Mouse (Mus musculus) intestine, postnatal 0 days (tissue): ENCODE measurements around the gene Ppp1r16b. TPM values are rescaled to one million over a fixed set of nuclear protein-coding genes. Genes with fewer than 3 reads are reported as not detected.
A peak's percentile ranks its signal among the peaks of the same experiment; 100 is the strongest.

ENCODE experiments used
- ATAC-seq: fragments of 200-750 bp; cut with Nextera tagmentation; 2 replicates; pipeline ENCODE4 v1.8.0; 2017; ENCODE audit warnings: mild to moderate bottlenecking, moderate TSS enrichment, moderate library complexity
- H3K27ac ChIP-seq: fragments of 300-500 bp; sonication (generic); 2 replicates; pipeline ENCODE4 v1.5.1; 2014; ENCODE audit warnings: mild to moderate bottlenecking, low read depth, low read length, moderate library complexity
- H3K27me3 ChIP-seq: fragments of 300-500 bp; sonication (generic); replicated peaks from 2 replicates; pipeline ENCODE4 v1.6.1; 2014; ENCODE audit warnings: low read length, mixed read lengths; ENCODE audit not compliant: control insufficient read depth, insufficient read depth
- H3K36me3 ChIP-seq: fragments of 300-500 bp; sonication (generic); 2 replicates; pipeline ENCODE4 v1.6.1; 2014; ENCODE audit warnings: mild to moderate bottlenecking, moderate library complexity; ENCODE audit not compliant: control insufficient read depth, insufficient read depth
- H3K4me1 ChIP-seq: fragments of 300-500 bp; sonication (generic); replicated peaks from 2 replicates; pipeline ENCODE4 v1.6.1; 2014; ENCODE audit warnings: antibody characterized with exemption, low read length, mixed read lengths; ENCODE audit not compliant: control insufficient read depth, insufficient read depth
- H3K4me2 ChIP-seq: fragments of 300-500 bp; sonication (generic); replicated peaks from 2 replicates; pipeline ENCODE4 v1.6.1; 2014; ENCODE audit warnings: low read depth, mild to moderate bottlenecking, moderate library complexity
- H3K4me3 ChIP-seq: fragments of 300-500 bp; sonication (generic); 2 replicates; pipeline ENCODE4 v1.5.1; 2014; ENCODE audit warnings: low read depth, low read length
- H3K9ac ChIP-seq: fragments of 300-500 bp; sonication (generic); 2 replicates; pipeline ENCODE4 v1.6.1; 2014; ENCODE audit warnings: mild to moderate bottlenecking, low read depth, low read length
- H3K9me3 ChIP-seq: fragments of 300-500 bp; sonication (generic); 2 replicates; pipeline ENCODE4 v1.6.1; 2016; ENCODE audit warnings: mixed run types; ENCODE audit not compliant: control insufficient read depth
- CTCF ChIP-seq: sonication (generic); IDR thresholded peaks from 2 replicates; pipeline ENCODE4 v1.5.1; 2016; ENCODE audit warnings: low read depth, mild to moderate bottlenecking, control low read depth, antibody characterized with exemption, moderate library complexity
- WGBS: fragments of 180-500 bp; shearing (Covaris S2); extraction: QIAGEN DNeasy Blood & Tissue Kit; methylation state at CpG from one replicate; pipeline ENCODE4 v1.1.7; 2014; 5-methylcytosine and 5-hydroxymethylcytosine counted together
- polyA plus RNA-seq: library from polyadenylated mRNA; unstranded; fragments of >200 nt; fragmentation: Nextera tagmentation; extraction: Ambion mirVana; gene quantifications from 2 replicates; pipeline ENCODE4 v1.2.1, GENCODE M21; 2015

Ppp1r16b gene
- polyA plus RNA-seq, 1 experiment from 2014 or later, result 3.3 TPM

- Histone ChIP-seq H3K27ac (no peak overlapping the region), H3K4me1 (peaks cover 14% of the 10 kb centered on the region), H3K27me3 (no peaks in the 10 kb centered on the region), H3K9me3 (no peaks in the 10 kb centered on the region), H3K4me2 (no peak overlapping the region), H3K9ac (no peak overlapping the region), H3K4me3 (no peak overlapping the region), H3K36me3 (no peaks in the 10 kb centered on the region)
- no peak for ATAC-seq
- 86% methylated on average over 13 of the region's 13 CpGs for WGBS
- no peak for TF ChIP-seq CTCF
Observed at GRCm38 (mm10) chr2:158772808-158773207, 107.6 kb downstream of the Ppp1r16b start.

- Histone ChIP-seq H3K27ac (no peak overlapping the region), H3K9me3 (no peaks in the 10 kb centered on the region), H3K4me2 (no peak overlapping the region), H3K36me3 (peaks cover 6% of the 10 kb centered on the region; the same call in 1 of the 2 replicates), H3K9ac (no peak overlapping the region), H3K4me1 (peaks cover 17% of the 10 kb centered on the region), H3K27me3 (no peaks in the 10 kb centered on the region), H3K4me3 (no peak overlapping the region)
- no peak for ATAC-seq
- no peak for TF ChIP-seq CTCF
- WGBS, result 47% methylated on average over 8 of the region's 8 CpGs
Observed at GRCm38 (mm10) chr2:158774886-158775285, 109.7 kb downstream of the Ppp1r16b start.

DNA sequence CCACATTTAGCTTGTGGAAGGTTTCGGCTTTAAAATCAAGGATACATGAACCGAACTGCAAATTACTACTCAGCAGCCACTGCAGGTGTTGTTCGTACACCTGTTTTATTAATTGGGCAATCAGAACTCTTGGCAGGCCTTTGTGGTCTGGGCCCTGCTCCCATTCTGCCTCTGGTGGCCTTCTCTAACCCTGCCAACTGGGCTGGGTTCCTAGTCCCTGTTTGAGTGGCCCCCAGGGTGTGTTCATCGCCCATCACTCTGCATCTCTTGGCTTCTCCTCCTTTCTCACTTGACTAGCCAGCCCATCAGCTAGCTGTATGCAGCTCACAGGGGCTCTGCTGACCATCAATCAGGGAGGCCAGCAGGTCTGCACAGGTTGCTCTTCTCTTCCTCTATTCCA is 111.5 kb downstream of the Ppp1r16b start:
- Histone ChIP-seq H3K27ac (no peak overlapping the region), H3K9me3 (no peaks in the 10 kb centered on the region), H3K4me1 (peaks cover 12% of the 10 kb centered on the region; the same call in 1 of the 2 replicates), H3K36me3 (peaks cover 21% of the 10 kb centered on the region), H3K27me3 (no peaks in the 10 kb centered on the region), H3K4me3 (no peak overlapping the region), H3K4me2 (no peak overlapping the region), H3K9ac (no peak overlapping the region)
- 84% methylated on average over 4 of the region's 4 CpGs for WGBS
- TF ChIP-seq CTCF, result no peak
- ATAC-seq, result no peak

GRCm38 (mm10) chr2:158777490-158777889 is 112.3 kb downstream of the Ppp1r16b start:
- no peak for ATAC-seq
- H3K36me3 ChIP-seq, result peaks cover 25% of the 10 kb centered on the region
- H3K9me3 ChIP-seq, result no peaks in the 10 kb centered on the region
- peaks cover 12% of the 10 kb centered on the region; the same call in 1 of the 2 replicates for H3K4me1 ChIP-seq
- WGBS, result 31% methylated on average over 6 of the region's 6 CpGs
- H3K27ac ChIP-seq, result peak overlapping the region; percentile 28; the same call in 1 of the 2 replicates
- no peak for TF ChIP-seq CTCF
- 0 out of 2 replicates have a peak overlapping the region, but pooled peaks have one; percentile 3 for H3K9ac ChIP-seq
- 0 out of 2 replicates have a peak overlapping the region, but pooled peaks have one; percentile 24 for H3K4me2 ChIP-seq
- H3K4me3 ChIP-seq, result no peak overlapping the region
- H3K27me3 ChIP-seq, result no peaks in the 10 kb centered on the region

DNA sequence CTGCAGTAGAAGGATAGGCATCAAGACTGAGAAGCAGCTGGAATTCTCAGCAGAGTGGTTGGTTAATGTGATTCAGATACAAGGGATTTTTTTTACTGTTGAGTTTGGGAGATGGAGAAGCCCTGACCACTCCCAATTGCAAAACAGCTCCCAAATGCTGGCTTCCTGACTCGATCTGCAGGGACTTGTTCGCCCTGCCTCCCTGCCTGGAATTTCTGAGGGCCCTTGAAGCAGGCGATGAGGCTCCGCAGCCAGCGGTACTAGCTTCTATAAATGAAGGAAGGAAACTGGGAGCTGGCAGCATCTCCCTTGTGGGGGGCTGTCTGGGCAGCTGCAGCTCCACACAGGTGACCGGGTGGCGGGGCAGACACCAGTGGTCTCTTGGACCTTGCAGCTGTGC is 113.2 kb downstream of the Ppp1r16b start:
- Histone ChIP-seq H3K27me3 (no peaks in the 10 kb centered on the region), H3K9ac (no peak overlapping the region), H3K27ac (no peak overlapping the region), H3K4me1 (peaks cover 12% of the 10 kb centered on the region; the same call in 1 of the 2 replicates), H3K9me3 (no peaks in the 10 kb centered on the region), H3K4me2 (no peak overlapping the region), H3K36me3 (peaks cover 25% of the 10 kb centered on the region), H3K4me3 (no peak overlapping the region)
- 70% methylated on average over 7 of the region's 7 CpGs for WGBS
- TF ChIP-seq CTCF, result no peak
- ATAC-seq, result no peak

- Histone ChIP-seq H3K4me1 (0 out of 2 replicates have a peak, but pooled peaks cover 8% of the 10 kb centered on the region), H3K27me3 (no peaks in the 10 kb centered on the region), H3K4me2 (no peak overlapping the region), H3K27ac (no peak overlapping the region; the same call in 1 of the 2 replicates), H3K4me3 (no peak overlapping the region), H3K9ac (no peak overlapping the region), H3K36me3 (peaks cover 44% of the 10 kb centered on the region), H3K9me3 (no peaks in the 10 kb centered on the region)
- TF ChIP-seq CTCF, result no peak
- no peak for ATAC-seq
- 85% methylated on average over 7 of the region's 7 CpGs for WGBS
Observed at GRCm38 (mm10) chr2:158781126-158781525, 115.9 kb downstream of the Ppp1r16b start.
